Mouse (Mus musculus) intestine, embryonic 14.5 days (tissue): ENCODE measurements at regions not wholly inside any gene's neighbourhood (a gene's known extent, or its start where the extent isn't known, plus 50 kb on each side); places are given as distances from the start of the nearest gene placed in this dataset.

Source experiments
- ATAC-seq: fragments of 200-750 bp; cut with Nextera tagmentation; replicated peaks from 2 replicates; pipeline ENCODE4 v1.8.0; 2017; ENCODE audit warnings: low read depth, moderate number of reproducible peaks, moderate TSS enrichment, moderate library complexity; ENCODE audit not compliant: low FRiP score, low TSS enrichment
- DNase-seq: peaks from one replicate; pipeline ENCODE4 v3.0.0-alpha.2; 2018; ENCODE audit warnings: low spot score
- H3K27ac ChIP-seq: fragments of 300-500 bp; sonication (generic); 2 replicates; pipeline ENCODE4 v1.5.1; 2014; ENCODE audit warnings: low read depth, mild to moderate bottlenecking, control low read depth
- H3K27me3 ChIP-seq: fragments of 300-500 bp; sonication (generic); replicated peaks from 2 replicates; pipeline ENCODE4 v1.6.1; 2014; ENCODE audit warnings: low read length, control low read depth; ENCODE audit not compliant: control insufficient read depth, insufficient read depth
- H3K36me3 ChIP-seq: fragments of 300-500 bp; sonication (generic); 2 replicates; pipeline ENCODE4 v1.6.1; 2014; ENCODE audit warnings: low read length, control low read depth; ENCODE audit not compliant: control insufficient read depth, insufficient read depth
- H3K4me1 ChIP-seq: fragments of 300-500 bp; sonication (generic); replicated peaks from 2 replicates; pipeline ENCODE4 v1.6.1; 2014; ENCODE audit warnings: low read length, control low read depth, mixed read lengths; ENCODE audit not compliant: control insufficient read depth, insufficient read depth
- H3K4me2 ChIP-seq: fragments of 300-500 bp; sonication (generic); 2 replicates; pipeline ENCODE4 v1.6.1; 2014; ENCODE audit warnings: low read length
- H3K4me3 ChIP-seq: fragments of 300-500 bp; sonication (generic); 2 replicates; pipeline ENCODE4 v1.5.1; 2014; ENCODE audit warnings: low read depth, low read length, control low read depth, mixed read lengths
- H3K9ac ChIP-seq: fragments of 300-500 bp; sonication (generic); 2 replicates; pipeline ENCODE4 v1.6.1; 2014; ENCODE audit warnings: mild to moderate bottlenecking, low read length
- H3K9me3 ChIP-seq: fragments of 300-500 bp; sonication (generic); 2 replicates; pipeline ENCODE4 v1.6.1; 2016; ENCODE audit warnings: low read length, control low read depth; ENCODE audit not compliant: control insufficient read depth
- WGBS: fragments of 180-500 bp; shearing (Covaris S2); extraction: QIAGEN DNeasy Blood & Tissue Kit; methylation state at CpG from one replicate; pipeline ENCODE4 v1.1.7; 2014; 5-methylcytosine and 5-hydroxymethylcytosine counted together

- no peak overlapping the region for H3K4me2 ChIP-seq
- no peak for ATAC-seq
- H3K36me3 ChIP-seq, result no peaks in the 10 kb centered on the region
- no peak for DNase-seq
- H3K27me3 ChIP-seq, result no peaks in the 10 kb centered on the region
- no peaks in the 10 kb centered on the region for H3K4me1 ChIP-seq
- H3K9ac ChIP-seq, result no peak overlapping the region
- H3K27ac ChIP-seq, result no peak overlapping the region
- H3K4me3 ChIP-seq, result no peak overlapping the region
- H3K9me3 ChIP-seq, result no peaks in the 10 kb centered on the region
- 73% methylated on average over 10 of the region's 10 CpGs for WGBS
These were observed 287.0 kb downstream of the Irs2 start for GRCm38 (mm10) chr8:10721146-10721862.

GRCm38 (mm10) chr8:10720398-10720797 is 287.9 kb downstream of the Irs2 start:
- H3K27ac ChIP-seq, result no peak overlapping the region
- ATAC-seq (no peak), DNase-seq (no peak)
- no peaks in the 10 kb centered on the region for H3K4me1 ChIP-seq
- H3K36me3 ChIP-seq, result no peaks in the 10 kb centered on the region
- H3K9ac ChIP-seq, result no peak overlapping the region
- H3K9me3 ChIP-seq, result no peaks in the 10 kb centered on the region
- no peak overlapping the region for H3K4me2 ChIP-seq
- no peaks in the 10 kb centered on the region for H3K27me3 ChIP-seq
- 89% methylated on average over 3 of the region's 3 CpGs for WGBS
- H3K4me3 ChIP-seq, result no peak overlapping the region

DNA sequence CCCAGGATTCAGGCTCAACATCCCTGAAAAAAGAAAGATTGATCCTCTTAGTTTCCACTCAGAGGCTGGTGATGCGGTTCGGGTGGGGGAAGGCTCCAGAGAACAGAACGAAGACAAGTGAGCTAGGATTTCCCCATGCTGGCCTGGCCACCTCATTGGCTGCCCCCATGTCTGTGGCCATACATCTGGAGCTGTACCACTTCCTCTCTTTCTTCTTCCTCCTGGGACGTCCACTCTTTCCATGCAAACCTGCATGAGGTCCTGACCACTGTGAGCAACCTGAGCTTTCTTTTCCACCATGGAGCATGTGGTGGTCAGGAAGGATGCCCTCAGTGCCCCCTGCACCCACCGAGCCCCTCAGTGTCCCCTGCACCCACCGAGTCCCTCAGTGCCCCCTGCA is 288.8 kb downstream of the Irs2 start:
- 94% methylated on average over 6 of the region's 6 CpGs for WGBS

DNA sequence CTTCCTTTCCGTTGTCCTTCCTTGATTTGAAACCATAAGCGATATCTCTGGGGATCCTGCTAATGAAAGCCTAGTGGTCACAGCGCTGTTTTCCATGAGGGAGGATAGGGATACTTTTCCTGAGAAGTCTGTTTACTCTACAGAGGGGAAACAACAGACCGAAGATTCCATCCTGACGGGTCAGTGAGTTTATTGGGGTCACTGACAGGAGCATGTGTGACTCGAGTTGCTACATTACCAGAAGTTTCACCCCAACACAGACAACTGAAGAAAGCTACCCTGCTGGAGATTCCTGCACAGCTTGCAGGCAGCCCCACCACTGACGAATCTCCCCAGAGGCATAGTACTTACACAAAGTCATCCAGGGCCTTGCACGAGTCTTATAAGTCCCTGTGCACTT is 291.0 kb downstream of the Irs2 start:
- H3K27me3 ChIP-seq, result no peaks in the 10 kb centered on the region
- 46% methylated on average over 8 of the region's 8 CpGs for WGBS
- no peak overlapping the region for H3K4me3 ChIP-seq
- no peak for ATAC-seq
- H3K9me3 ChIP-seq, result no peaks in the 10 kb centered on the region
- no peaks in the 10 kb centered on the region for H3K4me1 ChIP-seq
- no peak overlapping the region for H3K4me2 ChIP-seq
- DNase-seq, result no peak
- no peak overlapping the region for H3K27ac ChIP-seq
- H3K9ac ChIP-seq, result no peak overlapping the region
- H3K36me3 ChIP-seq, result no peaks in the 10 kb centered on the region

More for the DNA sequence above, 288.8 kb downstream of the Irs2 start:
- H3K9me3 ChIP-seq, result no peaks in the 10 kb centered on the region
- no peaks in the 10 kb centered on the region for H3K27me3 ChIP-seq
- H3K27ac ChIP-seq, result no peak overlapping the region
- ATAC-seq, result no peak
- H3K36me3 ChIP-seq, result no peaks in the 10 kb centered on the region
- no peak for DNase-seq
- no peak overlapping the region for H3K4me3 ChIP-seq
- H3K4me1 ChIP-seq, result no peaks in the 10 kb centered on the region
- H3K9ac ChIP-seq, result no peak overlapping the region
- no peak overlapping the region for H3K4me2 ChIP-seq

DNA sequence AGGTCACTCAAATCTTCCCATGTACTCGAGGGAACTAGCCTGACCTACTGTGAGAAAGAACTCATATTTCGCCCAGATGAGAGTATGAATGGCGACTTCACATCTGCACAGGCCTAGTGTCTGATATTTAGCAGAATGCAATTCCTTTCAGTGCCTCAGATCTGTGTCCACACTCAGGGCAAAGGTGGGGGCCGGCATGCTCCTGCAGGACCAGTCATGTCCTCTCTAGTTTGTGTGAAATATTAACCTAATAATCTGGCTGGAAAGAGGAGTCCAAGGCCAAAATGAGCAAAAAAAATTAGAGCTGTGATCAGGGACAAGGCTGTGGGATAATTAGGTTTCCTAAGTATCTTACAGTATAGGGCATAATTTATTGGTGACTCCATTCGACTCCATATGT is 292.1 kb downstream of the Irs2 start:
- no peak overlapping the region for H3K4me3 ChIP-seq
- no peak overlapping the region for H3K9ac ChIP-seq
- no peak overlapping the region for H3K4me2 ChIP-seq
- DNase-seq, result no peak
- H3K27ac ChIP-seq, result no peak overlapping the region
- no peak for ATAC-seq
- 73% methylated on average over 5 of the region's 5 CpGs for WGBS
- no peaks in the 10 kb centered on the region for H3K4me1 ChIP-seq
- no peaks in the 10 kb centered on the region for H3K27me3 ChIP-seq
- H3K36me3 ChIP-seq, result no peaks in the 10 kb centered on the region
- no peaks in the 10 kb centered on the region for H3K9me3 ChIP-seq

GRCm38 (mm10) chr8:10713515-10714042 is 294.7 kb downstream of the Irs2 start:
- Histone ChIP-seq H3K4me3 (no peak overlapping the region), H3K9ac (no peak overlapping the region), H3K36me3 (no peaks in the 10 kb centered on the region), H3K4me1 (no peaks in the 10 kb centered on the region), H3K9me3 (no peaks in the 10 kb centered on the region), H3K27me3 (no peaks in the 10 kb centered on the region), H3K4me2 (no peak overlapping the region), H3K27ac (no peak overlapping the region)
- DNase-seq (no peak), ATAC-seq (no peak)
- WGBS, result 68% methylated on average over 13 of the region's 13 CpGs

- H3K27me3 ChIP-seq, result no peaks in the 10 kb centered on the region
- DNase-seq, result no peak
These were observed 296.1 kb downstream of the Irs2 start for GRCm38 (mm10) chr8:10712118-10712689.

GRCm38 (mm10) chr8:10711474-10711873 is 296.8 kb downstream of the Irs2 start:
- WGBS, result 37% methylated on average over 7 of the region's 7 CpGs
- H3K9ac ChIP-seq, result no peak overlapping the region
- H3K4me1 ChIP-seq, result no peaks in the 10 kb centered on the region
- no peak overlapping the region for H3K4me3 ChIP-seq
- no peaks in the 10 kb centered on the region for H3K9me3 ChIP-seq
- DNase-seq (no peak), ATAC-seq (no peak)
- H3K27ac ChIP-seq, result no peak overlapping the region
- no peaks in the 10 kb centered on the region for H3K27me3 ChIP-seq
- H3K4me2 ChIP-seq, result no peak overlapping the region
- no peaks in the 10 kb centered on the region for H3K36me3 ChIP-seq

More at GRCm38 (mm10) chr8:10712118-10712689, 296.1 kb downstream of the Irs2 start:
- Histone ChIP-seq H3K27ac (no peak overlapping the region), H3K36me3 (no peaks in the 10 kb centered on the region), H3K4me3 (no peak overlapping the region), H3K4me2 (no peak overlapping the region), H3K4me1 (no peaks in the 10 kb centered on the region), H3K9ac (no peak overlapping the region), H3K9me3 (no peaks in the 10 kb centered on the region)
- 78% methylated on average over 7 of the region's 7 CpGs for WGBS
- ATAC-seq, result no peak

- Histone ChIP-seq H3K4me1 (no peaks in the 10 kb centered on the region), H3K9ac (no peak overlapping the region), H3K27ac (no peak overlapping the region), H3K4me3 (no peak overlapping the region), H3K27me3 (no peaks in the 10 kb centered on the region), H3K36me3 (no peaks in the 10 kb centered on the region), H3K4me2 (no peak overlapping the region), H3K9me3 (no peaks in the 10 kb centered on the region)
- DNase-seq (no peak), ATAC-seq (no peak)
- WGBS, result 75% methylated on average over 6 of the region's 6 CpGs
These were observed 299.7 kb downstream of the Irs2 start for GRCm38 (mm10) chr8:10708509-10708908.
